Mouse (Mus musculus) retina, embryonic 14.5 days (tissue): Measurements from ENCODE around the gene Gm42417.

Source experiments
- DNase-seq: peaks from one replicate; pipeline ENCODE4 v3.0.0-alpha.2; 2015; ENCODE audit warnings: low spot score

Gene Gm42417

DNA sequence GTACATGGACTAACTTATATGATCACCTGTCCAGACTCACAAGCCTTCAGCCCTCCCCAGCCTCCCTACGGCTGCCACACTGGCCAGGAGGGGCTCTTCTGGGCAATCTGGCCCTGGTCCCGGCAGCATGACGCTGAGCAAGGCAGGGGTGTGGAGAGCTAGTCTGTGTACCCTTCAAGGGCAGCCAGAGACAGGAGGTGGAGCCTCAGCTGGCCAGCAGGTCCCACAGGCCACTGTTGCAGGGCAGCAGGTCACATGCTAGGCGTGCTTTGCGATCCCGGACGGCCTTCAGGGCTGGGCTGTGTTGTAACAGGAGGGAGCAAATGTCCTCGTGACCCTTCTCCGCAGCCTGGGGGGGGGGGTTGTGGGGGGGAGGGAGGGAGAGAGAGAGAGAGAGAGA, at the start of gene Gm42417:
TSS of gene Gm42417 (minus strand) at position 244 of the 400 bp plus-strand sequence.
- no peak for DNase-seq

DNA sequence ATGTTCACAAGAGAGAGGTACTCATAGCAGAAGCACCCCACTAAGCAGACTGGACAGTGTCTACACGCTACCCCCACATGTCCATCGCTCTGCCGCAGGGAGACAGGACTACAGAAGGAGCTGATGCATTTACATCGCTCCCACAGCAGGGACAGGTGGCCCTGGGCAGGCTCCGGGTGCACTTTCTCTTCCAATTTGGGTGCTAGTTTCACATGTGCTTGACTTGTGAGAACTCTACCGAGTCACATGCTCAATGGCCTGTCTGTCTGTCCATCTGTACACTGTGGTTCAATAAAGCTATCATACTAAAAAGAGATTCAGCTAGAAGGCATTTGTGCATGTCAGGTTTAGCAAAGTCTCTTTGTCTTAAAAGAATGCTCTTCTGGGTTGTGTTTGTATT, 48.6 kb upstream of the Gm42417 start:
- no peak for DNase-seq

DNA sequence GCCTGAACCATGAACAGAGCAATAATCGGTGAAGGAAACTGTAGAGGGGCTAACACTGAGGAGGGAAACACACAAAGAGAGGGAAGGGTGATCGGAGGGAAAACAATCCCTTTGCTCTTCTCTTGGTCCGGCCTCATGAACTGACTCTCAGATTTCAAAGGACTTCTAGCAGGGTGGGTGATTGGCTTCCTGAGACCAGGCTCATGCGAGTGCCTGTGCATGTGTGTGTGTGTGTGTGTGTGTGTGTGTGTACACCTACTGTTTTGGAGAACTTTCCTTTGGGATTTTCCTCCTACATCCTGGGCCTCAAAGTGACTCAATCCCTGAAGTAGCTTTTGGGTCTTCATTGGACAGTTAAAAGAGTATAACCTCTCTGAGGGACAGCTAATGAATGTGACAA, 47.1 kb upstream of the Gm42417 start:
- DNase-seq: no peak

DNA sequence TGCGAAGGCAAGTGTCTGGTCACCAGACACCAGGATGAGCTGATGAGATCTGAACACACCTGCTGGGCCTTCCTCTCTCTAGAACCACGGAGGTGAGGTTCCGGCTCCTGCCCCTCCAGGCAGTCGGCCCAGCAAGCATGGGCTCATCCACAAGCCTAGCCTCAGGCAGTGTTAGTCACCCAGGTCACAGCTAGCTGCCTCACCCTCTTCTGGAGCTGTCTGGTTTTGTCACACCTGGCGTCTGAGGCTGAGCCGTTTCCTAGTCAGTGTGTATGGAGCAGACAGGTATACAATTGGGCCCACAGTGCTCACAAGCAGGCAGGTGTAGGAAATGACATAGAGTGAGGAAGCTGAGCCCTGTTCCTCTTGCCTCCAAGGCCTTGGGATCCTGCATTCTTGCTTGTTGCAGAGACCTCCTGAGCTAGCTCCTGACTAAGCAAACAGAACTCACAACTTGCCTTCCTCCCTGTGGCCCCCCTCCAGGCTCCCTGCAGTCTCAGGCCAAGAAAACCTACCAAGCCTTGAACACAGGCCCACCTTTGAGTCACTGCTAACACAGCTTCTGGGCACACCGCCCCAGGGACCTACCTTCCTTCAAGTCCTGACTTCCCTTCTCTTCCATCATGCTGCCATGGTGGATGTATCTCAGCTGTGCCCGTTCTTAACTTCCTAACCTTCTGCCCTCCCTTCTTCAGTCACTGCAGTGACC, 44.3 kb upstream of the Gm42417 start:
- DNase-seq: no peak

DNA sequence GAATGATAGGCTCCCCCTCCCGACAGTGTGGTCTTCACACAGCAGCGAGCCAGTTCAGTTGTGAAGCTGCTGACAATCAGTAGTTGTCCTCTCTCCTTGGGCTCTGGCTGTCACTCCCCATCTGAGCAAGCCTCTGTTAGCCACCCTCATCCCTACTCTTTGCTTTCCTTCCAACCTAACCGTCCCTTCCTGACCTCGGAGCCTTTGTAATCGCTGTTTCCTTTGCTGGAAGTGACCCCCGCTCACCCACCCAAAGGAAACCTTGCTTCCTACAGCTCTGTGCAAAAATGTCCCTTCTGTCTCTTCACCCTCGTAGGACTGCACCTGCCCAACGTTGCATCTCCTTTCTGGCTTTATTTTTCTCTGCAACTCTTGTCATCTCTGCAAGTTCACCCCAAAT, 43.0 kb upstream of the Gm42417 start:
- DNase-seq: no peak

DNA sequence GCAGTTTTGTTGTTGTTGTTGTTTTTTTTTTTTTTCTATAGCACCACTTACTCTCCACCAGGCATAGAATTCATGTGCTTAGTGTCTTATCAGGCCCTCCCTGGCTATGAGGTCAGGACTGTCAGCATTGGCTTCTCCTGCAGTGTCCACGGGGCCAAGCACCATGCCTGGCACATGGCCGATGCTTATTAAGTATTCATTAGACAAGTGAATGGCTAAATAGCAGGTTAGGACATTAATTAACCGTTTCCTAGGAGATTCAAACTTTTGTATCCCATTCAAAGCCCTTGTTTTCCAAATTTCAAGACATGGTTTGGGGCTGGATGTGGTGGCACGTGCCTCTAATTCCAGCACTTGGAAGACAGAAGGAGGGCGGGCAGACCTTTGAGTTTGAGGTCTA, 42.0 kb upstream of the Gm42417 start:
- DNase-seq: no peak

DNA sequence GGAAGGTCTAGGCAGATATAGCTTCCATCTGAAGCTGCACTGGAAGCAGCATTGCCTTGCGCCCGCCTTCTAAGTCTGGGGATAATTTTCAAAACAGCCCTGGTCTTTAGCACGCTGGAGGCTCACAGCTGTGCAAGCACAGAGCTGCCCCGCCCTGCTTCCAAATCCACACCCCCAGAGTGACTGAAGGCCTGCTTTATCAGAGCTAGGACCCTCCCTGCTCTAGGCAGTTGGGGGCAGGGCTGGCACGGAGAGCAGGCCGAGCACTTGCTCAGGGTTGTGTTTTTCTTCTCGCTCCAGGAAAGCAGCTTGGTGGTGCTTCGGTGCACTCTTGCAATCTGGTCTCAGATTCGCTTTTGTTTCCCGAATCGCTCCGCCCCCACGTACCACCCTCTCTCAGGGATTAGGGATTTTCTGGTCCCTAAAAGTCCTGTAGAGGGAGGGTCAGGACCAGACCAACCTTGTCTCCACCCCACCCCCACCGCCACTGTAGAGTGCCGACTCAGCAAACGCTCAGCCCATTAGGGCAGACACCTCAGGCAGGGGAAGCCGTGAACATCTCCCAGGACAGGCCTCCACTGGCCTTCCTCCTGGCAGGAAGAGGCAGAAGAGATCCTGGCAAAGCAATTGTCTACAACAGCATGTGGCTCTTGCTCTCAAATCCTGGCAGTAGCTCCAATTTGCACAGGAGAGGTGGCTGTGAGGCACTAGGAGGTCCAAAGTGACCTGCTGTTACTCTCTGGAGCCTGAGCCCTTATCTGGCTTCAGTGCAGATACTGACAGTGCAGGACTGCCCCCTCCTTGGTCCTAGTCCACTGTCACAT, 41.4 kb upstream of the Gm42417 start:
- DNase-seq: peak; percentile 63

DNA sequence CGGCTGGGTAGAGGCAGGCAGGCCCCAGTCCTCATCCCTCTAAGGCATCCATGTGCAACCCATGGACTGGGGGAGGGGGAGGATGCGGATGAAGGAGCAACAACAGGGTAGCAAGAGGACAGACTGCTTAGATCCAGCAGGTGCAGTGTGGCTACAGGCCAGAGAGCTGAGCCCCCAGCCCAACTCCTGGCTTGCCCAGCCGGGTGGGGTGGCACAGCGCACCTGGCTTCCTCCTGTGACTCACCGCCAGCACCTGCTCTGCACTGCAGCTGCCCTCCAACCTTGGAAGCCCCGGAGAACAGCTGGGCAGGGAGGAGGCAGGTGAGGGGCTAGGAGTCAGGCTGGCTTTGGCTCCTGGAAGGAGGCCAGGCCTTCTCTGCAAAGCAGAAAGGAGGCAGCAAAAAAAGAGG, 40.8 kb upstream of the Gm42417 start:
- no peak for DNase-seq

DNA sequence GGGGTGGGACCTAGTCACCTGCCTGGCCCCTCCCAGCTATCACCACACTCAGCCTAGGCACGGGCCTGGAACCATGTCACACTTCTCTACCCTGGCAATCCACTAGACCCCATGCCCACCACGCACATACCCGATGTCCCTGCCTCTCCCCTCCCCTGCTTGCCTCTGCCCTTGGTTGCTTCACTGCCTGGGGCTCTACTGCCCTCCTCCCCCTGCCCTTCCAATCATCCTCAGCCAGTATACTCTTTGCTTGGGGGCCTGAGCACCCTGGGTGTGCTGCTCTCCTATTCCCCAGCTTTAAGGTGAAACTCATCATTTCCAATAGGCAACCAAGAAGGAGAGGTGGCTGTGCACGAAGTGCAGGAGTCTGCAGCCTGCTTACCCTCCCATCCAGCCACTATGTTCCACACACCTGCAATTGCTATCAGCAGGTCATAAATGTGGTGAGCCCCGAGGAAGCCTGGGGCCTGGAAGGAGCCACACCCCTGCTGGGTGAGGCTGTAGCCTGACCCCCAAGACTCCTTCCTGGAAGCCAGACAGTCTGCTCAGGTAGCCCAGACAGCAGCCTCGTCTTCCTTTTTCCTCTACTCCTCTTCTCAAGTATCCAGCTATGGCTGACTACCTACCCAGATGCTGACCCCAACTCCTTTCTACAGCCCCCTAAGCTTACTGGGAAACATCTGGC, 37.9 kb upstream of the Gm42417 start:
- DNase-seq: no peak

DNA sequence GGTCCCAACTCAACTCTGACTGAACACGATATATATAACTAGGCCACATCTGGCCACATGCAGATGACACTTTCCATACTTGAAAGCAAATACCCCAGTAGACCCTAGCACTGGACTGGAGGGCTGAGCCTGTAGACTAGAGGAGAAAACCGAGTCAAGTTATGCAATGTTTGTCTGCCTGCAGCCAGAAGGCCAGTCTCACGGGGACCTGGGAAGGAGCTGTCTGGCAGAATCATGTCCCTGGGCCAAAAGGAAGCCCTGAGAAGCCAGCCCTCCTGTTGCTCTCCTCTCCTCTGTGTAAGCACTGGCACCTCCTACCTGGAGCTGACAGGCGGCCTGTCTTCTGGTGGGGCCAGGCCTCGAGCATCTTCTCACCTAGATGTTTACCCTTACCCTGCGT, 36.1 kb upstream of the Gm42417 start:
- no peak for DNase-seq

DNA sequence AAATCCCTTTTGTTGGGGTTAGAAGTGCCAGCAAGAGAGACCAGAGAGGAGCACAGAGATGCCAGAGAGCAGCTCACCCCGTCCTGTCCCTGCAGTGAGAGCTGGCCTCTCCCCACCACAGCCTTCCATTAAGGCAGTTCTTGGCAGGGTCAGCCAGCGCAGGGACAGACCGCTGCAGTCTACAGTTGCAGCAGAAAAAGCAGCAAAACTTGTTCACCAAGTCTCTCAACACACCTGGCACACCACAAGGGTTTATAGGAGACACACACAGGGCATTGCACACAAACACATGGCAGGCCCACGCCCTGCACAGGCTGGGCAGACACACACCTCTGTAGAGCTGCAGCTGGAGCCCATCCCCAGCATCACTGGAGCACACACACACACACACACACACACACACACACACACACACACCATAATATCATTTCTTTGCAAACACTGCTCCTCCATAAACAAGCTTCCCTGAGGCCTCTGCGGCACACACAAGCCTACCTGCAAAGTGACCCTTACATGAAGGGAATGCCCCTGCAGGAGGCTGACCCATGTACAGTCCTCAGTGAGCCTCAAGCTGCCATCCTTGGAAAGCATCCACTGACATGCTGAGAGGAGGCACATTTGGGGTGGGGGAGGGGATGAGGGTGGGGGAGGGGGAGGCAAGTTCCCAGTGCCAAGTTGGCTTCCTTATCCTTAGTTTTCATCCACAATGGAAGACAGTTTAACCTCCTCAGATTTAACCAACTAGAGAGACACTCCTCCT, 35.1 kb upstream of the Gm42417 start:
- no peak for DNase-seq

DNA sequence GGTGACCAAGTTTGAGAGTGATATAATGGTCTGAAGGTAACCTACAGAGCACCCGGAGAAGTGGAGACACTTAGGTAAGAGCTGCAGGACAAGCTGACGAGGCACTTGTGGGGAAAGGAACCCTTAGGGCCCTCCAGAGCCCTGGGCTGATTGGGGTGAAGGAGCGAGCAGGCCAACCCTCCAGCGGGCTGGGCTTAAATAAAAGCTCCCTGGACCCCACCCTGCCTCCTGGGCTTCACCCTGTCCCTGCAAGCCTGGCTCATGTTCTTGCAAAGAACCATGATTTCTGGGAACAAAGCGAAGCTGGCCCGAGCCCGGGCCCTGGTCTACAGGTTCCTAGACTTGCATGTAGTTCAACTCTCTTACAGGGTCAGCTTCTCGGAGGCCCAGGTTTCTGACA, 34.3 kb upstream of the Gm42417 start:
- DNase-seq: no peak

DNA sequence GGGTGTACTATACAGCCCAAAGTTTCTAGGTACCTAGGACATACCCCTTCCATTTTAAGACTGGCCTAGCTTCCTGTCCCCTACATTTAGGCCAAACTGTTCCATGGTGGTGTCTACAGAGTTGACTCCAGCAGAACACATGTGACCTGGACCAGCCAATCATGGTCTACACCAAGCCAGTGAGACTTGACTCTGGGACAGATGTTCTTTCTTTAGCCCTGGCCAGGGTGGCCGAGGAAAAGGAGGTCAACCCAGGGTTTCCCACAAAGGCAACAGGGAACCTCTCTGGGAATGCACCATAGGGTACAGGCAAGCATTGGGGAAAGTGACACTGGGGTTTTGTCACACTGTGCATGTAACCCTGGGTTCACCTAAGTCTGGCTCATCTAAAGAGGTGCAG, 33.5 kb upstream of the Gm42417 start:
- DNase-seq: no peak

DNA sequence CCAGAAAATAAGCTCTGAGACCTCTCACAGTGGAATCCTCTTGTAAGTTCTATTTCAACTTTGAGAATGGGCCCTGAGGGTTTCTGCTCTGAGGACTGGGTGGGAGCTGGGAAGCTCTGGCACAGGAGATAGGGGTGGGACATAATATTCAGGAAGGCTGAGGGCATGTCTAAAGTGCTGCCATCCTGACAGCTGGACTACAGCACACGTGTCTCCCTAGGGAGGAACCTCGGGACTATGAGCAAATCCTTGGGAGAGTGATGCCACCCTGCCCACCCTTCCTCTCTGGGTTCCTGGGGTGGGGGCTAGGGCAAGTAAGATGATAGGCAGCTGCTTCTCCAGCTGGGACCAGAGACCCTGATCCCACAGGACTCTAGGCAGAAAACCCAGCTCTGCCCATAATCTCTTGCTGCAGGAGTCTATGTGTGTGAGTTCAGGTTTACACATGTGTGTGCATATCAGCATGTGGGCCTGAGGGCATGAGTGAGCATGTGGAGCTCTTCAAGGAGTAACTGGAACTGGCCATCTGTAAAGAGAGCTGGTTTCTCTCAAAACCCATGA, 33.0 kb upstream of the Gm42417 start:
- DNase-seq: no peak

DNA sequence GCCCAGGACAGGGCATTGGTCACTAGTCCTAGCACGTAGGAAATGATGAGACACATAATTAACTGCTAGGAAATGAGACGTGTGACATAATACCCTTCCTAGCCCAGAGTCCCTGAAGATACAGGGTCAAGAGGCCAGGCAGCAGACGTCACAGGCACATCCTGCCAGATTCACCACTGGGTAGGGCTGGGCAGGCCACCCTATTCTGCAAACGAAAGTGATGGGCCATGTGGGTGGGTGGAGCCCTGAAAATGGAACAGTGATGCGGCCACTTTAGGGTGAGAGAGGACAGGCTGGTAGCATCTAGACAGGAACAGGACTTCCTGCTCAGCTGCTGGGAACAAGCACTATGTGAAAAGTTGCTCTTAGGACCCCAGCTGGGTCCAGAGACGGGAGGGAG, 32.4 kb upstream of the Gm42417 start:
- no peak for DNase-seq

DNA sequence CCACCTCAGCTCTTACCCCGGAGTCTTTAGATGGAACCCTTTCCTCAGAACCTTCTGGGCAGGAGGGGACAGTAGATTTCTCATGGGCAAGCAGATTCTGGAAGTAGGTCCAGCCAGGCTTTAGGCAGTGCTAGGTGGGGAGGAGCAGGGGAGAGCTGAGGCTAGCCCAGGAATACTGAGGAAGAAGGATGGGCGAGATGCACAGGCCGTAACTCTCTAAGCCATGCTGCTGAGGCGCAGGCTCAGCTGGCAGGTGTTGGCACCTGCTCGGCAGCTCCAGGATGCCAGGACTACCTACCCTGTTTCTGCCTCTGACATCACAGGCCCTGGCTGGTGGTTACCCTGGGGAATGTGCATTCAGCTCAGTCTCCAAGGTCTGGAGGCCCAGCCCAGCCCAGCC, 31.1 kb upstream of the Gm42417 start:
- DNase-seq: no peak

DNA sequence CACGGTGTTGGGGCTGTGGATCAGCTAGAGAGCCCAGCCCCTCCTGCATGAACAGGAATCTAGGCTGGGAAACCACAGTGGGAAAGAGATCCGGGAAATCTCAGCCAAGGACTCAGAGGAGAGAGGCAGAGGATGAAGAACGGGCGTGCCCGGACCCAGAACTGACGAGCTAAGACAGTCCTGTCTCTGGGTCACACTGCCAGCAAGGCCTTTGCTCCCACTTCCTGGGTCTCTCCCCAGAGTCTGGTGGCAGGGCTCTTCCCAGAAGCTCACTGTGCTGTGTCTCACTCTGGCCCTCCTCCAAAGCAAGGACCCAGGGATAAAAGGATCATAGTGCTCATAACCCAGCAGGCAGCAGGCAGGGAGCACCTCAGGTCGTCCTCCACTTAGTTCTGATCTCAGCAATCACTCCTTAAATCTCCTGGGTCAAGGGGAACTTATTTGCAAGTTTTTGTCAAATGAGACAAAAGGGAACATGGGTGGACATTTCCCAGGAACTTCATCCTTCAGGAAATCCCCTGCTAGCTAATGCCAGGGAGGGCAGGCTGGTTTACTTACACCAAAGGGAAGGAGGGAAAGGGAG, 30.6 kb upstream of the Gm42417 start:
- DNase-seq: no peak

DNA sequence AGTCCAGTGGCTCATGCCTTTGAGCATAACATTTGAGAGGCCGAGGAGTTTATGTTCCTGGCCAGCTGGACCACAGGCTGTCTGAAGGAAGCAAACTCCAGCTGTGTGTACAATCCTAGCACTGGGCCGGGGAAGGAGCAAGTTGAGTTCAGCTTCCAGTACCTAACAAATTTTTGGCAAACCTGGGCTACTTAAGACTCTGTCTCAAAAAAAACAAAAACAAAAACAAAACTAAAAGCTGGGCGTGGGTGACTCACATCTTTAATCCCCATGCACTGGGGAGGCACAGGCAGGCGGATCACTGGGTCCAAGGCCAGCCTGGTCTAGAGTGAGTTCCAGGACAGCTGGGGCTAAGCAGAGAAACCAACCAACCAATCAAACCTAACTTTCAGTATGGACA, 29.5 kb upstream of the Gm42417 start:
- no peak for DNase-seq

DNA sequence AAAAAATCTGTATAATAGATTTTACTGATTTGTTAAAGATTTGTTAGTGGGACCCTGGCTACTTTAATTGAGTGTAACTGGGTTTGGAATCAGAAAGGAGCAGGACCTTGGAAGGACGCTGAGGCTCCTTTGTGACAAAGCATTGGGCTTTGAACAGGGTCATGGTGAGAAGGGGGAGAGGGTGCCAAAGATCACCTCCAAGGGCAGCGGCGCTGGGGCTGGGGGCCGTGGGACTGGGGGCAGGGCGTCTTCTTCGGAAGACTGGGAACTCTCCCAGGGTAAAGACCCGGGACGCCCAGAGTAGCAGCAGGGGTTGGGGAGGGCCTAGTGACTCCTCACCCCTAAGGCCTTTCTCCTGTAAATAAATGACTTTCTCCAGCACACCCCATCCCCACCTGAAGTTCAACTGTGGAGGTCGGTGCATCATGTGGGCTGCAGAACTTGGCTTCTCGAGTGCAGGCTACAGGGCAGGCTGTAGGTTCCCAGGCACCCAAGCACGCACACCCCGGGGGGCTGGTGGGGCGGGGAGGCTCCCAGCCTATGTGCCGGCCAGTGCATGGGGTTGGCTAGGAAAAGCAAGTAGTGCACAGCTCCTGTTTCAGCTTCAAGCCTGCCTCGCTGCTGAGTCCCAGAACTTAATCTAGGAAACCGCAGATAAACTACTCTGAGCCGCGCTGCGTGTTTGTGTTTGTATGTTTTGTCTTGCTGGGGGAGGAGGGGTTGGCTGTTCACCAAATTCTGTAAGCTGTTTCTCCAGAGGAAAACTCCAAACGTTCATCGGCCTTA, 28.8 kb upstream of the Gm42417 start:
- DNase-seq: no peak

DNA sequence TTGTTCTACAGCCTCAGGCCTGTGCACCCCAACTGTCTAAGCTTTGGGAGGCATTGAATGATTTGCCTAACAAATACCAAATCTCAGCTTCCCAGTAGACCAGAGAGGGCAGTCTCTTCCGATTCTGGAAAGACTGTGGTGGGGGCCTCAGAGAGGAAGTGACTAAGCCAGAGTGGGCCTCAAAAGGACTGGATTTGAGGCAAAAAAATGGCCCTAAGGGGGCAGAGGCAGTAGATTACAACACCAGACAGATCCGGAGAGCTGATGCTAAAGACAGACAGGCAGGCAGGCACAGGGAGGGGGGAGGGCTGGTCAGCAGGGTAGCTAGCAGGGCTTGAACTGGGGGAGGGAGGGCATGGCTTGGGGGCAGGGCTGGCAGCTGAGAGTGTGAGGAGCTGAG, 27.2 kb upstream of the Gm42417 start:
- no peak for DNase-seq

DNA sequence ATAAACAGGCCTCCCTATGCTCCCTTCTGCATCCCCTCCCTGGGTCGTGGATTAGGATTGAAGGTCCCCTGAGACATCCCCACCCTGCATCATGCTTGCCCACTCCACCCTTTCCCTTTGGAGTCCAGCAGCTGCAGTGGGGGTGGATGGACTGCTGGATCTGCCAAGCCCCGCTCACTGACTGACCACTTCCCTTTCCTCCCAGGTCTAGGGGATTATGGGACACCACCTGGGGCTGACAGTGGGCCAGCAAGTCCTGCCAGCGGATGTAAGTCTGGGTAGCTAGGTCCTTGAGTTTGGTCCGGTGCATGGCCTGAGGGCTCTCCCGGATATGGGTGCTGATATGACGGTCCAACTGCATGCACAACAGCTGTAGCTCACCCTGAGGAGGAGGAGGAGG, 24.9 kb upstream of the Gm42417 start:
- no peak for DNase-seq
